Mouse (Mus musculus) liver, adult 2 months (tissue): ENCODE measurements around the gene Wdr24.

Experiments
- CTCF ChIP-seq: fragments of 200-500 bp; IDR thresholded peaks from 2 replicates; pipeline ENCODE4 v1.5.1; 2011; ENCODE audit warnings: low read depth, low read length, control low read depth
- POLR2A ChIP-seq: fragments of 200-500 bp; IDR thresholded peaks from 2 replicates; pipeline ENCODE4 v1.6.1; 2011; ENCODE audit warnings: low read length, control low read depth; ENCODE audit not compliant: insufficient read depth; ENCODE audit errors: extremely low read depth

DNA sequence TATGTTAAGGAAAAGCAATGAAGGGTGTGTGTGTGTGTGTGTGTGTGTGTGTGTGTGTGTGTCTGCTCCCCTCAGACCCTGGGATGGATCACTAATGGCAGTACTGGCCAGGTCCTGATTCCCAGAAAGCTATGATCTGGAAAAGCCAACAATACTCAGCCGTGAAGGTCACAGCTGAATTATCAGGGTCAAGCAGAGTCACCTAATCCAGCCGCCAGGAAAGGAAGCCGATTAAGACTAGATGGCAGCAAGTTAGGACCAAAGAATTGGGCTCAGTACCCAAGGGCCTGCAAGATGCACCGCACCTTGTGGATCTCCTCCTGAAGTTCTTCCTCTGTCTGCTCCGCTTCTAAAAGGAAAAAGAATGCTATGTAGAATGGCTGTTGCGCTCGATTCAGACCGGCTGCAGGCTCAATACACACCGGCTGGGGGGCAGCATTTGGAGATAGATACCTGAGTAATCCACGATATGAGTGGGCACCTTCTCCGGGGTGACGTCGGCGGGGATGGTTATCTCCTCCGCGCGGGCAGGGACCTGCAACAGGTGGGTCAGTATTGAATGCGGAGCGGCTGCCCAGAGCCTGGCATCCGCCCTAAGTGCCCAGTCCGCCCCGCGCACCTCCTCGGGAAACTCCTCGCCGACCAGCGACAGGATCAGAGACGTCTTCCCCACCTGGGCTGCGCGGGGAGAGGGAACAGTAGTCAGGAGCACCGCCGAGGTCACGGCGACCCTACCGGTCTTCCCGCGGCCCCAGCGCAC lies 20.4 kb downstream of the Wdr24 start:
- TF ChIP-seq CTCF = no peak
- no peak for TF ChIP-seq POLR2A
